ENCODE assay signal across 16 mouse cellular contexts in the genomic region with DNA sequence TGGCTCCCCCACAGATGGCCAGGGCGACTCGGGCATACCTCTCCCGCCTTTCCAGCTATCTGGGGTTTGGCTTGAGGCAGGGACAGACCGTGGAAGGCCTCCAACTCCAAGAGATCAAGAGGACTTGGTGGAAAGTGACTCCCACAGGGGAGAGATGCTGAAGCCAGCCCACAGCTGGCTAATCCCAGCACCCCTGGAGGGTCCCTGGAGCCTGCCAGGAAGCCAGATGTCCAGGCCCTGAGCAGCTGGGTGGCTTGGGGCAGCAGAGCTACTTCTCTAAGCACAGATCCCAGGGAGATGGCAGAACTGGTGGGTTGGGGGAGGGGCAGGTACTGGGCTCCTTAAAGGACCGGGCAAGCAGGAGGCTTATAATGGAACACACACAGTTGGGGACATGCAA. TPM values are rescaled to one million over a fixed set of nuclear protein-coding genes. Genes with fewer than 3 reads are reported as not detected.
DNase-seq lines count a peak whose midpoint lies in the region; ATAC-seq and TF ChIP-seq lines count a peak whose summit lies in the region.
"Had no signal": no experiment of that assay in that cellular context is flagged by ENCODE, and none has a peak within 500 bp of the region (broad histone marks: within the 10 kb centered on the region; RNA-seq: fewer than 3 reads in every experiment).

No protein-coding gene starts in this region.

- H3K27me3 ChIP-seq in hindbrain, postnatal 0 days (ENCODE audit: insufficient read depth, low read length): no peaks in the 10 kb centered on the region
- H3K27me3 ChIP-seq in hindbrain, embryonic 11.5 days (ENCODE audit: control insufficient read depth, insufficient read depth, low read length): no peaks in the 10 kb centered on the region
- no peaks in the 10 kb centered on the region for H3K27me3 ChIP-seq in embryonic facial prominence, embryonic 15.5 days
- H3K27me3 ChIP-seq in limb, embryonic 10.5 days (ENCODE audit: low read depth, poor library complexity, severe bottlenecking): no peaks in the 10 kb centered on the region
- H3K27me3 ChIP-seq: neural tube, embryonic 12.5 days had no signal

- ATAC-seq in hindbrain, postnatal 0 days: peak; percentile 50; the same call in 1 of the 2 replicates
- ATAC-seq in hindbrain, embryonic 11.5 days (ENCODE audit: low FRiP score): no peak
- ATAC-seq in embryonic facial prominence, embryonic 15.5 days (ENCODE audit: insufficient number of reproducible peaks, low FRiP score, low TSS enrichment, low read depth): 0 out of 2 replicates have a peak, but pooled peaks have one; percentile 27
- ATAC-seq in inflammation-experienced regulatory T-cells, adult 6 months: no peak

- DNase-seq in adrenal gland, adult 2 months: peak; percentile 37
- DNase-seq in adrenal gland, postnatal 14 days: no peak
- DNase-seq in hindbrain, postnatal 0 days (ENCODE audit: low spot score): peak; percentile 48
- no peak for DNase-seq in hindbrain, embryonic 11.5 days (ENCODE audit: low spot score)
- DNase-seq in limb, embryonic 10.5 days (ENCODE audit: low spot score): no peak
- DNase-seq in natural killer cell, adult 2 months (ENCODE audit: low spot score in 2 of 2): no peak
- DNase-seq: kidney, postnatal 10 days; liver; lung, postnatal 14 days; retina, postnatal 1 day; spleen, adult 18-20 months had no signal

- H3K27ac ChIP-seq in hindbrain, postnatal 0 days: peak overlapping the region; percentile 26; the same call in 1 of the 2 replicates
- no peak overlapping the region for H3K27ac ChIP-seq in hindbrain, embryonic 11.5 days (ENCODE audit: low read depth, low read length)
- H3K27ac ChIP-seq in embryonic facial prominence, embryonic 15.5 days (replicated peaks): no peak overlapping the region
- H3K27ac ChIP-seq in limb, embryonic 10.5 days: peak overlapping the region; percentile 22
- H3K27ac ChIP-seq: midbrain, embryonic 12.5 days; neural tube, embryonic 12.5 days had no signal

- no peak overlapping the region for H3K9ac ChIP-seq in hindbrain, postnatal 0 days (replicated peaks; ENCODE audit: low read length)
- no peak overlapping the region for H3K9ac ChIP-seq in hindbrain, embryonic 11.5 days (ENCODE audit: low read depth, low read length)
- H3K9ac ChIP-seq in embryonic facial prominence, embryonic 15.5 days: no peak overlapping the region
- H3K9ac ChIP-seq: midbrain, embryonic 12.5 days; neural tube, embryonic 12.5 days had no signal

- no peaks in the 10 kb centered on the region for H3K9me3 ChIP-seq in hindbrain, postnatal 0 days (ENCODE audit: low read length)
- H3K9me3 ChIP-seq in hindbrain, embryonic 11.5 days (ENCODE audit: control insufficient read depth, low read length): no peaks in the 10 kb centered on the region
- no peaks in the 10 kb centered on the region for H3K9me3 ChIP-seq in embryonic facial prominence, embryonic 15.5 days (replicated peaks)
- H3K9me3 ChIP-seq in limb, embryonic 10.5 days (replicated peaks): no peaks in the 10 kb centered on the region
- H3K9me3 ChIP-seq: midbrain, embryonic 12.5 days; neural tube, embryonic 12.5 days had no signal

- H3K36me3 ChIP-seq in hindbrain, postnatal 0 days (ENCODE audit: insufficient read depth, low read length): no peaks in the 10 kb centered on the region
- no peaks in the 10 kb centered on the region for H3K36me3 ChIP-seq in hindbrain, embryonic 11.5 days (ENCODE audit: control insufficient read depth, insufficient read depth, low read length)
- peaks cover 5% of the 10 kb centered on the region; the same call in 1 of the 2 replicates for H3K36me3 ChIP-seq in embryonic facial prominence, embryonic 15.5 days
- peaks cover 50% of the 10 kb centered on the region for H3K36me3 ChIP-seq in limb, embryonic 10.5 days
- H3K36me3 ChIP-seq: midbrain, embryonic 12.5 days; neural tube, embryonic 12.5 days had no signal

- 41% methylated on average over 5 of the region's 5 CpGs for WGBS in hindbrain, postnatal 0 days
- WGBS in hindbrain, embryonic 11.5 days: 43% methylated on average over 5 of the region's 5 CpGs
- 31% methylated on average over 5 of the region's 5 CpGs for WGBS in embryonic facial prominence, embryonic 15.5 days
- 47% methylated on average over 5 of the region's 5 CpGs for WGBS in limb, embryonic 10.5 days

- peaks cover 10% of the 10 kb centered on the region; the same call in 1 of the 2 replicates for H3K4me1 ChIP-seq in hindbrain, postnatal 0 days (ENCODE audit: insufficient read depth, low read length)
- no peaks in the 10 kb centered on the region for H3K4me1 ChIP-seq in hindbrain, embryonic 11.5 days (replicated peaks; ENCODE audit: control insufficient read depth, insufficient read depth, low read length)
- H3K4me1 ChIP-seq in embryonic facial prominence, embryonic 15.5 days: peaks cover 61% of the 10 kb centered on the region
- peaks cover 56% of the 10 kb centered on the region for H3K4me1 ChIP-seq in limb, embryonic 10.5 days

- no peak overlapping the region for H3K4me2 ChIP-seq in hindbrain, postnatal 0 days (ENCODE audit: low read depth, low read length)
- H3K4me2 ChIP-seq in hindbrain, embryonic 11.5 days (replicated peaks; ENCODE audit: low read depth, low read length): no peak overlapping the region
- no peak overlapping the region for H3K4me2 ChIP-seq in embryonic facial prominence, embryonic 15.5 days (replicated peaks)
- H3K4me2 ChIP-seq: midbrain, embryonic 12.5 days; neural tube, embryonic 12.5 days had no signal

- H3K4me3 ChIP-seq in hindbrain, postnatal 0 days (ENCODE audit: low read length): no peak overlapping the region
- no peak overlapping the region for H3K4me3 ChIP-seq in hindbrain, embryonic 11.5 days (ENCODE audit: low read depth, low read length)
- H3K4me3 ChIP-seq in embryonic facial prominence, embryonic 15.5 days (replicated peaks): no peak overlapping the region
- no peak overlapping the region for H3K4me3 ChIP-seq in limb, embryonic 10.5 days
- H3K4me3 ChIP-seq: midbrain, embryonic 12.5 days; neural tube, embryonic 12.5 days had no signal

- no peak for TF ChIP-seq CTCF in hindbrain, postnatal 0 days (IDR thresholded peaks at IDR 0.05; ENCODE audit: low read depth)

RNA-seq across cellular contexts. Expression of a gene that starts 28.4 kb away (rescaled TPM):
- total RNA-seq in adrenal gland, adult 2 months (2021): 10 to 100 TPM; 28.9 to 75.7 TPM
- 90.8 and 96.8 TPM in 2 replicates for polyA plus RNA-seq in adrenal gland, adult 2 months (2012; rRNA removed)
- 15.2 and 15.9 TPM in 2 replicates for total RNA-seq in adrenal gland, postnatal 14 days (2021)
- total RNA-seq in hindbrain, postnatal 0 days (2014; rRNA removed): 24.1 and 25.1 TPM in 2 replicates
- polyA plus RNA-seq in hindbrain, postnatal 0 days (2015; fragmentation: Nextera tagmentation; extraction: Ambion mirVana): 12.8 and 15.6 TPM in 2 replicates
- 16.6 and 17.9 TPM in 2 replicates for polyA plus RNA-seq in hindbrain, embryonic 11.5 days (2014; fragmentation: Nextera tagmentation; extraction: Ambion mirVana)
- polyA plus RNA-seq in embryonic facial prominence, embryonic 15.5 days (2015; fragmentation: Nextera tagmentation; extraction: Ambion mirVana): 37.1 and 45.6 TPM in 2 replicates
- 31.3 and 39.5 TPM in 2 replicates for polyA plus RNA-seq in limb, embryonic 10.5 days (2016; fragmentation: Nextera tagmentation; extraction: Ambion mirVana)
- 10 to 100 TPM in 2 of 3 experiments, 1 to 10 TPM in 1; 5.9 to 16.6 (median 14.8) TPM for polyA plus RNA-seq in inflammation-experienced regulatory T-cells, adult 6 months (2017; shearing (Covaris generic))
- total RNA-seq: common myeloid progenitor, adult 5-6 weeks had no signal

Comparison
In these comparisons a context has a peak if more than half of its experiments do, and no peak if none do; other contexts are left out.
1. DNase-seq: peak in adrenal gland, adult 2 months (single experiment) and hindbrain, postnatal 0 days (single experiment); none in adrenal gland, postnatal 14 days (single experiment), hindbrain, embryonic 11.5 days (single experiment), limb, embryonic 10.5 days (single experiment) and natural killer cell, adult 2 months (0 of 2).
2. ATAC-seq: peak in hindbrain, postnatal 0 days (single experiment) and embryonic facial prominence, embryonic 15.5 days (single experiment); none in hindbrain, embryonic 11.5 days (single experiment) and inflammation-experienced regulatory T-cells, adult 6 months (single experiment).
3. H3K27ac ChIP-seq: peak in hindbrain, postnatal 0 days (single experiment) and limb, embryonic 10.5 days (single experiment); none in hindbrain, embryonic 11.5 days (single experiment) and embryonic facial prominence, embryonic 15.5 days (single experiment).